Mouse (Mus musculus) cerebellum, adult 2 months (tissue): Measurements from ENCODE around the gene Phf24.

Experiments
- CTCF ChIP-seq: fragments of 200-500 bp; IDR thresholded peaks from 2 replicates; pipeline ENCODE4 v1.5.1; 2011; ENCODE audit warnings: low read depth, mild to moderate bottlenecking, control low read depth, low read length, moderate library complexity, borderline replicate concordance; ENCODE audit not compliant: insufficient read depth
- POLR2A ChIP-seq: fragments of 200-500 bp; IDR thresholded peaks from 2 replicates; pipeline ENCODE4 v1.6.1; 2011; ENCODE audit warnings: low read length, control low read depth, borderline replicate concordance; ENCODE audit not compliant: insufficient read depth

DNA sequence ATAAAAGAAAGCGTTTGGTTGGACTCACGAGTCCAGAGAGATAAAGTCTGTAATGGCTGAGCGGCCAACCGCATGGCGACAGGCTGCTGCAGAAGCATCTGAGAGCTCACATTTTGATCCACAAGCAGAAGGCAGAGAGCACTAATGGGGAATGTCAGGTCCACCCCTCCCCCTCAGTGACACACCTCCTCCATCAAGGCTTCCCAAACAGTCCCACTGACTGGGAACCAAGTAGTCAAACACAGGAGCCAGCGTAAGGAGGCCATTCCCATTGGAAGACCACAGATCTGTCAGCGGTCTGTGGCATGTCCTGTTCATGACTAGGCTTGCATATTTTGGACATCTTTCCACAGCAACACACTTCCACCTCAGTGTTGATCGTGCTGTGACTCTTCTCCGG lies 12.5 kb downstream of the Phf24 start:
- TF ChIP-seq POLR2A, result no peak
- no peak for TF ChIP-seq CTCF
